Mouse (Mus musculus): ENCODE data around the gene Sox30.

DNA sequence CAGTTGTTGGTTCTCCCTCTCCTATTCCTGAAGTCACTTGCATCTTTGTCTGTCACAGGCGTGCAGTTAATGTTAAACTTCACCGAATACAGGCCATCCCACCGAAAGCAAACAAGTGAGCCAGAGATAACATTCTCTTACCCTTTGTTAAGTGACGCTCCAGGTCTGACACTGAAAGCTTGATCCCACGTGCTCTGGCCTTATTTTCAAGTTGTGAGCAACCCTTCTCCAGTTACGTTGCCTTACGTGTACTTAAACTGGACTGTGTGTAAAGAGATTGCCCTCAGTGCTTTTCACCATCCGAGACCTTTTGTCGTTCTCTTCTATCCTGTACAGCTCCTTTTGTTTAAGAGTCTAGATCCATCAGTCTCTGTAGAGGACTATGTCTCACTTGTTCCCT lies 77.9 kb downstream of the Sox30 start:
- no peak for TF ChIP-seq CTCF (conservative IDR thresholded peaks at IDR 0.05 in 1 of 2, IDR thresholded peaks at IDR 0.05 in 1 of 2; ENCODE audit: low read depth in 2 of 2, low read length in 2 of 2)
- no peak for TF ChIP-seq ZMIZ1 (IDR thresholded peaks at IDR 0.05; ENCODE audit: low read depth, low read length)
- no peak for TF ChIP-seq TCF12 (IDR thresholded peaks at IDR 0.05; ENCODE audit: low read depth, low read length)
- no peak for TF ChIP-seq KAT2A (IDR thresholded peaks at IDR 0.05; ENCODE audit: insufficient replicate concordance, low read length)
- no peak for TF ChIP-seq E2F4 (IDR thresholded peaks at IDR 0.05; ENCODE audit: insufficient replicate concordance, low read depth, low read length)
- no peak for TF ChIP-seq MAFK (IDR thresholded peaks at IDR 0.05; ENCODE audit: insufficient replicate concordance, low read length)
- no peak for TF ChIP-seq POLR2A (IDR thresholded peaks at IDR 0.05; ENCODE audit: low read depth, low read length)
